Mouse (Mus musculus) MEL (cell line): ENCODE data around the gene Tubb2b. TPM values are rescaled to one million over a fixed set of nuclear protein-coding genes. Genes with fewer than 3 reads are reported as not detected.

Source experiments
- DNase-seq: peaks from one replicate; pipeline ENCODE4 v3.0.0; 2011; ENCODE audit warnings: low read depth, low spot score
- H3K27ac ChIP-seq: 2 replicates; pipeline ENCODE4 v1.5.1; 2012; ENCODE audit warnings: low read depth, mild to moderate bottlenecking, control low read depth, low read length, moderate library complexity; ENCODE audit not compliant: control insufficient read depth
- H3K27me3 ChIP-seq, 2 experiments: fragments of 150-350 bp in 1 of 2; sonication (generic) in 1 of 2; 2 replicates each; pipeline ENCODE4 v1.6.1; 2012; ENCODE audit warnings: low read length in 2 of 2, mild to moderate bottlenecking in 2 of 2, improper control_type of control experiment in 1 of 2, moderate library complexity in 1 of 2; ENCODE audit not compliant: insufficient read depth in 2 of 2, control insufficient read depth in 1 of 2
- H3K36me3 ChIP-seq, 2 experiments: 2 replicates each; pipeline ENCODE4 v1.6.1; 2012 to 2014; ENCODE audit warnings: low read length in 2 of 2, improper control_type of control experiment in 1 of 2, inconsistent platforms in 1 of 2, mild to moderate bottlenecking in 1 of 2; ENCODE audit not compliant: insufficient read depth in 2 of 2, control insufficient read depth in 1 of 2
- H3K4me1 ChIP-seq, 2 experiments: fragments of 150-350 bp in 1 of 2; sonication (generic) in 1 of 2; 2 replicates each; pipeline ENCODE4 v1.6.1; 2012; ENCODE audit warnings: low read length in 2 of 2, improper control_type of control experiment in 1 of 2, mild to moderate bottlenecking in 1 of 2; ENCODE audit not compliant: insufficient read depth in 2 of 2, control insufficient read depth in 1 of 2
- H3K4me3 ChIP-seq, 2 experiments: fragments of 150-350 bp in 1 of 2; sonication (generic) in 1 of 2; 2 replicates each; pipeline ENCODE4 v1.5.1; 2012; ENCODE audit warnings: low read depth in 2 of 2, low read length in 2 of 2, mild to moderate bottlenecking in 2 of 2, moderate library complexity in 2 of 2, control low read depth in 1 of 2, improper control_type of control experiment in 1 of 2; ENCODE audit not compliant: control insufficient read depth in 1 of 2, insufficient read depth in 1 of 2
- H3K79me2 ChIP-seq: 2 replicates; pipeline ENCODE4 v1.6.1; 2012; ENCODE audit warnings: mild to moderate bottlenecking, low read length, moderate library complexity; ENCODE audit not compliant: control insufficient read depth, poor library complexity, insufficient read depth
- H3K9ac ChIP-seq: 2 replicates; pipeline ENCODE4 v1.6.1; 2012; ENCODE audit warnings: low read depth, mild to moderate bottlenecking, control low read depth, low read length, moderate library complexity; ENCODE audit not compliant: control insufficient read depth, poor library complexity, severe bottlenecking
- H3K9me3 ChIP-seq: fragments of 150-350 bp; sonication (generic); replicated peaks from 2 replicates; pipeline ENCODE4 v1.6.1; 2012; ENCODE audit warnings: mild to moderate bottlenecking, low read length, improper control_type of control experiment, moderate library complexity; ENCODE audit not compliant: insufficient read depth
- BHLHE40 ChIP-seq: IDR thresholded peaks from 2 replicates; pipeline ENCODE4 v1.6.1; 2012; ENCODE audit warnings: low read depth, mild to moderate bottlenecking, inconsistent platforms, low read length, improper control_type of control experiment, borderline replicate concordance
- CTCF ChIP-seq, 3 experiments: IDR thresholded peaks in 2 of 3; conservative IDR thresholded peaks in 1 of 3; 2 replicates each; pipeline ENCODE4 v1.5.1; 2011 to 2012; ENCODE audit warnings: low read length in 3 of 3, low read depth in 2 of 3, mild to moderate bottlenecking in 2 of 3, improper control_type of control experiment in 1 of 3, inconsistent platforms in 1 of 3, mixed read lengths in 1 of 3, moderate library complexity in 1 of 3; ENCODE audit not compliant: control insufficient read depth in 1 of 3, insufficient read depth in 1 of 3, poor library complexity in 1 of 3, severe bottlenecking in 1 of 3
- ELF1 ChIP-seq: IDR thresholded peaks from 2 replicates; pipeline ENCODE4 v1.6.1; 2014; ENCODE audit warnings: low read depth, mild to moderate bottlenecking, inconsistent platforms, low read length, improper control_type of control experiment, moderate library complexity
- EP300 ChIP-seq, 2 experiments: IDR thresholded peaks; 2 replicates each; pipeline ENCODE4 v1.6.1; 2011; ENCODE audit warnings: improper control_type of control experiment in 2 of 2, low read length in 2 of 2, low read depth in 1 of 2, mild to moderate bottlenecking in 1 of 2
- GABPA ChIP-seq: IDR thresholded peaks from 2 replicates; pipeline ENCODE4 v1.6.1; 2012; ENCODE audit warnings: low read depth, mild to moderate bottlenecking, inconsistent platforms, low read length, improper control_type of control experiment, moderate library complexity
- GATA1 ChIP-seq: IDR thresholded peaks from 2 replicates; pipeline ENCODE4 v1.6.1; 2011; ENCODE audit warnings: low read depth, low read length, improper control_type of control experiment
- JUND ChIP-seq: IDR thresholded peaks from 2 replicates; pipeline ENCODE4 v1.6.1; 2011; ENCODE audit warnings: low read depth, mild to moderate bottlenecking, improper control_type of control experiment, low read length
- KAT2A ChIP-seq: conservative IDR thresholded peaks from 2 replicates; pipeline ENCODE4 v1.6.1; 2012; ENCODE audit warnings: low read depth, low read length, improper control_type of control experiment, inconsistent platforms
- MEF2A ChIP-seq: IDR thresholded peaks from 2 replicates; pipeline ENCODE4 v1.6.1; 2014; ENCODE audit warnings: low read depth, mild to moderate bottlenecking, inconsistent platforms, low read length, improper control_type of control experiment; ENCODE audit not compliant: poor library complexity, insufficient replicate concordance, severe bottlenecking; ENCODE audit errors: extremely low read depth
- MXI1 ChIP-seq: IDR thresholded peaks from 2 replicates; pipeline ENCODE4 v1.6.1; 2011; ENCODE audit warnings: mild to moderate bottlenecking, low read depth, low read length, improper control_type of control experiment
- MYB ChIP-seq: IDR thresholded peaks from 2 replicates; pipeline ENCODE4 v1.6.1; 2011; ENCODE audit warnings: mild to moderate bottlenecking, low read depth, low read length, improper control_type of control experiment
- MYC ChIP-seq: IDR thresholded peaks from 2 replicates; pipeline ENCODE4 v1.6.1; 2011; ENCODE audit warnings: low read depth, mild to moderate bottlenecking, low read length, improper control_type of control experiment, moderate library complexity
- POLR2A ChIP-seq, 2 experiments: IDR thresholded peaks; 2 replicates each; pipeline ENCODE4 v1.6.1; 2011 to 2012; ENCODE audit warnings: low read length in 2 of 2, mild to moderate bottlenecking in 2 of 2, control low read depth in 1 of 2, improper control_type of control experiment in 1 of 2, low read depth in 1 of 2, moderate library complexity in 1 of 2; ENCODE audit not compliant: control insufficient read depth in 1 of 2, insufficient read depth in 1 of 2, poor library complexity in 1 of 2
- POLR2AphosphoS5 ChIP-seq: IDR thresholded peaks from 2 replicates; pipeline ENCODE4 v1.6.1; 2012; ENCODE audit warnings: low read depth, borderline replicate concordance, mild to moderate bottlenecking, inconsistent platforms, low read length, moderate library complexity, mixed read lengths
- RAD21 ChIP-seq: IDR thresholded peaks from 2 replicates; pipeline ENCODE4 v1.6.1; 2011; ENCODE audit warnings: mild to moderate bottlenecking, low read depth, low read length, improper control_type of control experiment
- SMC3 ChIP-seq: IDR thresholded peaks from 2 replicates; pipeline ENCODE4 v1.6.1; 2011; ENCODE audit warnings: low read depth, low read length, improper control_type of control experiment
- TCF12 ChIP-seq: IDR thresholded peaks from 2 replicates; pipeline ENCODE4 v1.6.1; 2014; ENCODE audit warnings: low read depth, mild to moderate bottlenecking, inconsistent platforms, low read length, improper control_type of control experiment, moderate library complexity
- USF1 ChIP-seq: IDR thresholded peaks from 2 replicates; pipeline ENCODE4 v1.6.1; 2014; ENCODE audit warnings: low read depth, mild to moderate bottlenecking, inconsistent platforms, low read length, improper control_type of control experiment, moderate library complexity
- ZC3H11A ChIP-seq: IDR thresholded peaks from 2 replicates; pipeline ENCODE4 v1.6.1; 2012; ENCODE audit warnings: low read depth, mild to moderate bottlenecking, inconsistent platforms, low read length, improper control_type of control experiment
- ZKSCAN1 ChIP-seq: IDR thresholded peaks from 2 replicates; pipeline ENCODE4 v1.6.1; 2012; ENCODE audit warnings: low read depth, mild to moderate bottlenecking, inconsistent platforms, low read length, improper control_type of control experiment, moderate library complexity
- ZMIZ1 ChIP-seq: IDR thresholded peaks from 2 replicates; pipeline ENCODE4 v1.6.1; 2012; ENCODE audit warnings: low read depth, mild to moderate bottlenecking, inconsistent platforms, low read length, improper control_type of control experiment, moderate library complexity
- ZNF384 ChIP-seq: IDR thresholded peaks from 2 replicates; pipeline ENCODE4 v1.6.1; 2012; ENCODE audit warnings: low read depth, mild to moderate bottlenecking, inconsistent platforms, low read length, improper control_type of control experiment
- polyA plus RNA-seq, 2 experiments: library from polyadenylated mRNA; stranded (reverse) in 1 of 2; unstranded in 1 of 2; fragments of >175 nt in 1 of 2; fragments of >200 nt in 1 of 2; gene quantifications; 2 replicates each; pipeline versions ENCODE4 v1.2.1 to v1.2.4; 2012; ENCODE audit warnings: low replicate concordance in 2 of 2, low read depth in 1 of 2; ENCODE audit not compliant: insufficient read length in 2 of 2, insufficient read depth in 1 of 2, missing spikeins in 1 of 2
- total RNA-seq: library from RNA; depleted of rRNA; stranded (reverse); fragments of 300-350 nt; gene quantifications from 2 replicates; pipeline ENCODE4 v1.2.3, GENCODE M21; 2012

Gene Tubb2b
- total and polyA plus RNA-seq, 3 experiments: 1.4 to 10.6 TPM; not detected in 1

DNA sequence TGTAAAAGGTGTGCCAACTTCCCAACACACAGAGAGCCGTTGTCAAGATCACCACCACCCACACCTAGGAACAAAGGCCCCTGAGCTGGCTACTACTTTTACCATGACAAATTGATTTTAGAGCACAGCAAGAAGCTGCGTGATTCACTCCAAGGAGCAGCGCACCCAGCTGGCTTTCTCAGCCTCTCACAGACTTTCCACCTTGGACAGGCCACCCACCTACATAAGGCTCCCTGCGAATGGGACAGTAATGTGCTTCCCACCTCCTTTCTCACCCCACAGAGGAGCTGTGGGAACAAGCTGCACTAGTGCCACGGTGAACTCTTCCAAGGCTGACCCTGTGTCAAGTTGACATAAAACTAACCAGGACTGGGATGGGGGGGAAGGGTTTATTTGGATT is 13.1 kb upstream of the Tubb2b start:
- H3K27ac ChIP-seq: no peak overlapping the region
- TF ChIP-seq MEF2A: no peak
- TF ChIP-seq MYB: no peak
- no peak for TF ChIP-seq SMC3
- no peak for TF ChIP-seq POLR2AphosphoS5
- no peak for TF ChIP-seq ZMIZ1
- TF ChIP-seq ZKSCAN1: no peak
- TF ChIP-seq TCF12: no peak
- TF ChIP-seq USF1: no peak
- no peak for TF ChIP-seq ELF1
- no peak for TF ChIP-seq MYC
- TF ChIP-seq GATA1: no peak
- no peak for TF ChIP-seq BHLHE40
- TF ChIP-seq RAD21: no peak
- no peaks in the 10 kb centered on the region for H3K36me3 ChIP-seq
- no peaks in the 10 kb centered on the region for H3K4me1 ChIP-seq
- H3K27me3 ChIP-seq: 0 out of 4 replicates have a peak, but pooled peaks cover 0 to 2% of the 10 kb centered on the region in 2 experiments
- DNase-seq: no peak
- no peaks in the 10 kb centered on the region for H3K79me2 ChIP-seq
- H3K9ac ChIP-seq: no peak overlapping the region
- H3K4me3 ChIP-seq: no peak overlapping the region
- H3K9me3 ChIP-seq: no peaks in the 10 kb centered on the region

DNA sequence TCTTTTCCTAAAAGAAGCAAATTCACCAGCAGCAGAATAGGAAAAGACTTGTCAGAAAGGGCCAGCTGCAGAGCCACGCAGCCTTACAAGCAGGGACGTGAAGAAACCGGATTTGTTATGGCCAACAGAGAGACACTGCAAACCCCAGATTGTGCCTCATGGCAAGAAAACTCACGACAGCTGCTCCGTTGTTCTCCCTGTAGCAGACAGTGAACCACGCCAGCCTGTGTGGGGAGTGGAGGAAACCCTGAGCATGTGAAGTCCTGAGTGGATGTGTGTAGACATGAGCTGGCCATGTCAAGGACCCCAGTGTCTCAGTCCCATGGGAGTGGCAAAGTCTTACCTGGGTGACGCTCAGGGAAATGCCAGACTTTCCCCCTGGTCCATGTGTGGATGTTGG is 6.3 kb upstream of the Tubb2b start:
- no peaks in the 10 kb centered on the region for H3K27me3 ChIP-seq

More for the DNA sequence above, 6.3 kb upstream of the Tubb2b start:
- Histone ChIP-seq H3K9ac (no peak overlapping the region), H3K9me3 (no peaks in the 10 kb centered on the region), H3K4me3 (no peak overlapping the region), H3K36me3 (peaks cover 0 to 4% of the 10 kb centered on the region in 2 experiments; a peak in 1 of 4 replicates), H3K27ac (no peak overlapping the region), H3K79me2 (no peaks in the 10 kb centered on the region), H3K4me1 (no peaks in the 10 kb centered on the region)
- no peak for TF ChIP-seq ZNF384
- TF ChIP-seq RAD21: no peak
- TF ChIP-seq KAT2A: no peak
- TF ChIP-seq GATA1: no peak
- no peak for TF ChIP-seq JUND
- no peak for TF ChIP-seq EP300 (IDR thresholded peaks at IDR 0.05; ENCODE audit: low read depth in 1 of 2, low read length in 2 of 2)
- TF ChIP-seq GABPA: no peak
- no peak for TF ChIP-seq ZMIZ1
- TF ChIP-seq CTCF (IDR thresholded peaks at IDR 0.05 in 2 of 3, conservative IDR thresholded peaks at IDR 0.05 in 1 of 3; ENCODE audit: control insufficient read depth in 1 of 3, insufficient read depth in 1 of 3, low read depth in 2 of 3, low read length in 3 of 3, poor library complexity in 1 of 3, severe bottlenecking in 1 of 3): no peak
- no peak for TF ChIP-seq ELF1
- no peak for TF ChIP-seq MXI1
- TF ChIP-seq ZKSCAN1: no peak
- TF ChIP-seq BHLHE40: no peak
- no peak for TF ChIP-seq POLR2A (IDR thresholded peaks at IDR 0.05; ENCODE audit: control insufficient read depth in 1 of 2, insufficient read depth in 1 of 2, low read depth in 1 of 2, low read length in 2 of 2, poor library complexity in 1 of 2)
- no peak for TF ChIP-seq ZC3H11A
- DNase-seq: no peak
